Mouse (Mus musculus): Measurements from ENCODE around the gene Rab7. TPM values are rescaled to one million over a fixed set of nuclear protein-coding genes. Genes with fewer than 3 reads are reported as not detected.
A peak's percentile ranks its signal among the peaks of the same experiment; 100 is the strongest.

Gene Rab7
- total RNA-seq (2015) (262 and 265 TPM in 2 replicates), total RNA-seq (2017) (76.2 and 93.7 TPM in 2 replicates)

DNA sequence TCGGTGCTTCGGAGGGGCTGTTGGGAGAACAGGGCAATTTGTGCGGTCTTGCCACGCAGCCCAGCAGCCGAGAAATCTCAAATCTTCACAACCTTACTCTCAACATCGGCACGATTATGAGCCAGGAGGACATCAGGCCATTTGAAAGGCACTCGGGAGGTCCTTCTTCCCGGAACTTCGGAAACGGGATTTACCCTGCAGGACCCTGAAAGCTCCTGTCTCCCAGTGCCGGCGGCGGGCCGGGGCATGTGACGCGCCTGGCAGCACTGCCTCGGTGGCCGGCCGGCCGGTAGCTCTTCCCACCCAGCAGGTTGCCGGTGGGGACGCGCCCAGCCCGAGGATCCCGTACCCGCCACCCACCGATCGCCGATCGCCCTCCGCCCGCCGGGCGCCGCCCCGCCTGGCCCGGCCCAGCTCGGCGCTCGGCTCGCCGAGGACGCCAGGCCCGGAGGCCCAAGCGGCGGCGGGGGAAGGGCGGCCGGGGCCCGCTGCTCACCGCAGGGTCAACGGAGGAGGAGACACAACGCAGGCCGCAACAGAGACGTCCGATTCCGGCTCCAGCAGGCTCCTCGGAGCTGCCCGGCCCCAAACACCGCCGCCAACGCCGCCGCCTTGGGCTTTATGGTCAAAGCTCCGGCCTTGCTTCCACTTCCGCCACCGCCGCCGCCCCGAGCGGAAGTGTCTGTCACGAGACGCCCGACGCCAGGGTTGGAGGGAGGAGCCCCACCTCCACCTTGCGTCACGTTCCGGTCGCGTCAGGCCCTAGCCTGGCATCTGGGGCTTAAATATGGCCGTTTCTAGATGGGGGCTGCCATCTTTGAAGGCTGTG, at the start of gene Rab7:
Rab7 (minus strand) TSS at position 694 of the 829 bp plus-strand sequence.
- peak; percentile 97 for ATAC-seq (replicated peaks; ENCODE audit: poor library complexity)

- ATAC-seq (replicated peaks; ENCODE audit: poor library complexity) = no peak
Observed at GRCm38 (mm10) chr6:88088971-88089370, 43.9 kb upstream of the Rab7 start.

- ATAC-seq (replicated peaks; ENCODE audit: poor library complexity) = peak; percentile 98
Observed at GRCm38 (mm10) chr6:88084278-88085151, 39.4 kb upstream of the Rab7 start, which contains the start of gene Rpn1. Rpn1 (plus strand) TSS chr6:88084482.

DNA sequence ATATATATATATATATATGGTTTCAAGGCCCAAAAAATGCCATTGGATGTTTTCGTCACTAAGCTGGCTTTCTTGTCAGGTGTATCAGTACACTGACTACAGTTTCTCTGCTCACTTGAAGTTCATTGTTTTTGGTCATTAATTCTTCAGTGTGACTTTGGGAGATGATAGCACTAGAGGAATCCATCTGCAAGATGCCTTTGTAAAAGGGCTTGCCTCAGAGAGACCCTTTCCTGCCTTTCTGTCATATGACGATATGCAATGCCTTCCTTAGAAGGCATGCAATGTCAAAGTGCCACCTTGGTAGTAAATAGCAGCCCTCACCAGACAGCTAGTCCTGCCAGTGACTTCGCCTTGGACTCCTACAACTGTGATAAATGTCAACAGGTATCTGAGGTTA, 38.6 kb upstream of the Rab7 start:
- ATAC-seq (replicated peaks; ENCODE audit: poor library complexity) = no peak

DNA sequence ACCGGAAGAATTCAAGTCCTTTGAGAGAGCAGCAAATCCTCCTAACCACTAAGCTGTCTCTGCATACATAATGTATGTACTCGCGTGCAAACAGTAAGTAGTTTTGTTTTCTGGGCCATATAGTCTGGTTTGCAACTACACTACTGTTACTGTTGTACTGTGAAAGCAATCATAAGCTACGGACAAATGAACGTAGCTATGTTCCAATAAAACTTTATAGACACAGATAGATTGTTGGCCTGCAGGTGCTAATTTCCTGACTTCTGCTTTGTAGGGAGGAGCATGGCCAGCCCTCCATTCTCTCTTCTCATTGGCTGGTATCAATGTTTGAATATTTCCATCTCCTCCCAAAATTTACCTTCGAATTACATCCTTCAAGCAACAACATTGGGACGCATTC, 38.0 kb upstream of the Rab7 start:
- no peak for ATAC-seq (replicated peaks; ENCODE audit: poor library complexity)

DNA sequence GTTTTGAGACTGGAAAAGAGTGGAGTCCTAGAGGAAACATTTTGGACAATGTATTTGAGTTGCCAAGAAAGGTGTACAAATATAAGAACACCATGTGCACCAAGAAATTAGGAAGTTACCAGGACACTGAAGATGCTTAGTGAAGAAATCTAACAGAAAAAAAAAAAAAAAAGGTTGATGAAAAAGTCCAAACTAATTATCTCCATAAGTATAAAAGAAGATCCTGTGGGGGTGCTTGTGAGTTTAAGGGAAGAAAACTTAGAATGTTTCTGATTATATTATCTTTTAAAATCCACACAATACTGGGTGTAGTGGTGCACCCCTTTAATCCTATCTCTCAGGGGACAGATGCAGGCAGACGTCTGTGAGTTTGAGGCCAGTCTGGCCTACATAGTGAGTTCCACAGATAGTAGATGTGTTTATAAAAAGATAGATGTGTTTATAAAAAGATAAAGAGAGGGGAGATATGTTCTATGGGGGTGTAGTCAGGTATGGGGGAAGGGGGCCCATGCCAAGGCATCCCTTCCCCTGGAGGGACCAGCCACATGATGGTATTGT, 31.0 kb upstream of the Rab7 start:
- peak; percentile 47 for ATAC-seq (replicated peaks; ENCODE audit: poor library complexity)

DNA sequence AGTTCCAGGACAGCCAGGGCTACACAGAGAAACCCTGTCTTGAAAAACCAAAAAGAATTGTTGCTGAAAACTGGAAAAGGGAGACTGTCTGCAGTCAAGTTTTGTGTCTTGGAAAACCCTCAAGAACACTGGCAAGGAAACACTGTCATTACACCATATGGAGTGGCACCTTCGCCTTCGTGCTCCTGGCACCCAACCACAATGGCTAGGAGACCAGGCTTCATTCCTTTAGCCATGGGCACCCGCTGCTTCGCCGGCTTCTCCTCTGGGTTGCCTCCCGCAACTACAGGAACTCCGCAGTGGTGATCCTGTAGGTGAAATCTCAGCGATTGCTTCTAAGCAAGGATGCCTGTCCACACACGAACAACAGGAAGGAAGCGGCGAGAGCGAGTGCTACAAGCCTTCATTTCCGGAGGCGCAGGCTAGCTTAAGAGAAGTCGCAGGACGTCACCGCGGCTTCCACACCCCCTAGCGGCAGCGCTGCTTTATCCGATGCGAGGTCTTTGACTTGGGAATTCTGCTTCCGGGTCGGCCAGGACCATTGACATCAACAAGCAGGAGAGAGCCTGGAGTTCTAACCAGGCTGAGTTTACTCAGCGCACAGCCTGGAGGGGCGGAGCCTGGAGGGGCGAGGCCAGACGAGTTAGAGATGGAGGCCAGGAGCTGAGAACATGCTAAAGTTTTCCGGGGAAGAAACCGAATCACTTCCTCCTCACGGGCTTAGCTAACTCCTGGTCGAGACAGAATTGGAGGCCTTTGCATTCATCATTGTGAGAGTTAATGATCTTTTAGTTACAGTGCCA, 29.9 kb upstream of the Rab7 start:
- ATAC-seq (replicated peaks; ENCODE audit: poor library complexity) = peak; percentile 97

- ATAC-seq (replicated peaks; ENCODE audit: poor library complexity) = no peak
Observed at GRCm38 (mm10) chr6:88071216-88071615, 26.1 kb upstream of the Rab7 start.

DNA sequence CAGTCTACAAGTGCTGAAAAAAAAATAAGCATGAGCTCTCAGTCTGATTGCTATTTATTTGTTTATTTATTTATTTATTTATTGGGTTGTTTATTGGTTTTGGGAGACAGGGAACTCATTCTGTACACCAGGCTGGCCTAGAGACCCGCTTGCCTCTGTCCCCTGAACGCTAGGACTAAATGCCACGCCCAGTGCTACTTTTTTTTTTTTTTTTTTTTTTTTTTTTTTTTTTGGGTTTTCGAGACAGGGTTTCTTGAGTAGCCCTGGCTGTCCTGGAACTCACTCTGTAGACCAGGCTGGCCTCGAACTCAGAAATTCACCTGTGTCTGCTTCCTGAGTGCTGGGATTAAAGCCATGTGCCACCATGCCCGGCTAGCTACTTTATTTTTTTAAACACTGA, 25.4 kb upstream of the Rab7 start:
- ATAC-seq (replicated peaks; ENCODE audit: poor library complexity) = no peak

DNA sequence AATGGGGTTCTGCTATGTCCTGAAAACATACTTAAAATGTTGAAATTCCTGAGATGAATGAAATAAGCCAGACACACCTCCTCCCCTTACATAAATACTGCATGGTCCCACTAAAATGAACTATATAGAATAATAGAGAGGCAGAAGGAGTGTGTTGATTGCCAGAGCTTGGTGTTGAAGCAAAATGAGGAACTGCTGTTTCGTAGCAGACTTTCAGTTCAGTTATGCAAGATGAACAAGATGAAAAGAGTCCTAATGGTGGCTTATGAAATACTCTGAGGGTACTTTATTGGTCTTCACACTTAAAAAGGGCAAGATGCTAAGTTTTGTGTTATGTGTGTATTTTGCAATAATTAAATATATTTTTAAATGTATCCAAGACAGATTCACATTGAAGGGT, 23.7 kb upstream of the Rab7 start:
- ATAC-seq (replicated peaks; ENCODE audit: poor library complexity) = peak; percentile 60

GRCm38 (mm10) chr6:88067722-88068121, 22.7 kb upstream of the Rab7 start:
- peak; percentile 49; the same call in 1 of the 2 replicates for ATAC-seq (replicated peaks; ENCODE audit: poor library complexity)

- no peak for ATAC-seq (replicated peaks; ENCODE audit: poor library complexity)
Observed at GRCm38 (mm10) chr6:88065968-88066367, 20.9 kb upstream of the Rab7 start.

DNA sequence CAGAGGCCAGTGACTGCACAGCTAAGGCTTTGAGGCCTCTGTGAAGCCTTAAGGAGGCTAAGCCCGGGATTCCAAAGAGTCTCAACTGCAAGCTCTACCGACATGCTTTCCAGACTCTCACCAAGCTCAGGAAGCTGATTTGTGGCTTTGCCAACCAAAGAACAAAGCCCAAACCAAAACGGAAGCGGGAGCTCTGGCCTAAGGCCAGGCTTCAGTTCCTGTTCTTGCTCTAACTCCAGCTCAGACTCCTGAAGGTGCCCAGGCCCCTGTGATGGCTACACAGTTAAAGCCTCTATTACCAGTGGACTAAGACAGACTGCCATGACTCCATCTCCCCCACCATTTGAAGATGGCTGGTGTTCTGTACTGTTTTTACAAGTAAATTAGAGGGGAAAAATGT, 20.0 kb upstream of the Rab7 start:
- ATAC-seq (replicated peaks; ENCODE audit: poor library complexity) = peak; percentile 45

- peak; percentile 10; the same call in 1 of the 2 replicates for ATAC-seq (replicated peaks; ENCODE audit: poor library complexity)
Observed at GRCm38 (mm10) chr6:88064072-88064642, 19.1 kb upstream of the Rab7 start.

DNA sequence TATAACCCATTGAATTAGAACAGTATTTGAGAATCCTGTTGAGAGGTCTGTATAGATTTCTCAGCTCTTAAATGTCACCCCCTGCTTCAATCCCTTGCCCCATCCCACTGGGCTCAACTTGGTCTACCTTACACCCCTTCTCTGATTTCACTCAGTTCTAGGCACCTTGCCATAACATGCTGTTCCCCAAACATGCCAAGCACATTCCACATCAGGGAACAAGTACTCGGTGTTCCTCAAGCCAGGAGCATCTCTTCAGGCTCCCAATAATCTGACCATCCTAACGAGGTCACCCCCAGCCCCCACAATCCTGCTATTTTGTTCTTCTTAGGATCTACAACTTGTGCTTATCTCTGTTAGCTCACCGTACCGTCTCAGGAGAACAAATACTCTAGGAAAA, 17.3 kb upstream of the Rab7 start:
- ATAC-seq (replicated peaks; ENCODE audit: poor library complexity) = no peak

GRCm38 (mm10) chr6:88061406-88061805, 16.3 kb upstream of the Rab7 start:
- ATAC-seq (replicated peaks; ENCODE audit: poor library complexity) = no peak

DNA sequence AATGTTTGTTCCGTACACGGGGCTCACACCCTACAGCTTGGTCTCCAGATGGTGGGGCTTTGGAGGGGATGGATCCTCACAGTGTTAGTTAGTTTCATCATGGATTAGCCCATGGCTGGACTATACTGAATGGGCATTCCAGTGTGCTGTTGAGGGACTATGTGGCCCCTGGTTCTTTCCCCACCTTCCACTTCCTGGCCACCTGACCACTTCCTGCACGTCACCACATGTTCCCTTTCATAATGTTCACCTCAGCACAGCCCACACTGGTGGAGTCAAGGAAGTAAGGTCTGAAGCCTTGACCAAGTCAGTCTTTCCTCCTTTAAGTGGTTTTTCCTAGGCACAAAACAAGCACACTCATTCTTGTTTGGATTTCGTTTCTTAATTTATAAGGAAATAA, 15.5 kb upstream of the Rab7 start:
- ATAC-seq (replicated peaks; ENCODE audit: poor library complexity) = peak; percentile 94

- no peak for ATAC-seq (replicated peaks; ENCODE audit: poor library complexity)
Observed at GRCm38 (mm10) chr6:88059903-88060302, 14.8 kb upstream of the Rab7 start.

GRCm38 (mm10) chr6:88056866-88057265, 11.8 kb upstream of the Rab7 start:
- ATAC-seq (replicated peaks; ENCODE audit: poor library complexity) = no peak

DNA sequence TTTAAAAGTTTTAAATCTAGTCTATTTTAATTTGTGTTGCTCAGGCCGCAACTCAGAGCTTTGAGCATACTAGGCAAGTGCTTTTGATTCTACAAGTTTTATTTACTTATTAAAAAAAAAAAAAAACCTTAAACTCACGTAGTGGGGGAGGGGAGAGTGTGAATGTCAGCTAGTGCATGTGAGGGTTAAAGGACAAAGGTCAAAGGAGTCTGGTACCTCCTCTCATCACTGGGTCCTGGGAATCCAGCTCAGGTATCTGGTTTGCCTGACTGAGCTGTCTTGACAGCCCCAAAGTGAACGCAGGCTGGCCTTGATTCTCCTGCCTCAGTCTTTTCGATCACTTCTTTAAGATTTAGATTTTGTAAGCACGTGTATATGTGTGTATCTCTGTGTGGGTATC, 10.6 kb upstream of the Rab7 start:
- no peak for ATAC-seq (replicated peaks; ENCODE audit: poor library complexity)
